ENCODE assay signal across 26 mouse cellular contexts in the genomic region with DNA sequence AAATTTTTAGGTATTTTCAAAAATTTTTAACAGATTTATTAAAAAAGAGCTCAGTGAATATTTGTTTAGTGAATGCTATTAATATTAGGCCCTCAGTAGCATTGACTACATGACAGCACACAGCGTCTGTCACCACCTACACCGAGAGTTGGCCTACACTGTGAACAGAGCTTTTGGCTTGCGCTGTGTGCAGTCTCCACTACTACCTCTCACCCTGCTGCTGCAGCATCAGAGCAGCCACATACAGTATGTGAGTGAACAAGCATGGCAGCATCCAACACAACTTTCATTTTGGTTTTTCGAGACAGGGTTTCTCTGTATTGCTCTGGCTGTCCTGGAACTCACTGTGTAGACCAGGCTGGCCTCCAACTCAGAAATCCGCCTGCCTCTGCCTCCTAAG.
"Had no signal": no experiment of that assay in that cellular context is flagged by ENCODE, and none has a peak within 500 bp of the region (broad histone marks: within the 10 kb centered on the region; RNA-seq: fewer than 3 reads in every experiment).

No protein-coding gene starts in this region.

- ATAC-seq: hindbrain, postnatal 0 days; intestine, embryonic 16.5 days; liver, postnatal 0 days had no signal

- H3K4me3 ChIP-seq: gastrocnemius, adult 2 months; heart, embryonic 13.5 days; heart, embryonic 15.5 days; hindbrain, embryonic 13.5 days; hindbrain, embryonic 15.5 days; kidney, embryonic 15.5 days; left cerebral cortex, adult 2 months; limb, embryonic 10.5 days; limb, embryonic 12.5 days; liver, embryonic 13.5 days; liver, embryonic 15.5 days had no signal

- H3K27ac ChIP-seq: gastrocnemius, adult 2 months; heart, embryonic 13.5 days; heart, embryonic 15.5 days; hindbrain, embryonic 13.5 days; hindbrain, embryonic 15.5 days; hindbrain, postnatal 0 days; kidney, embryonic 15.5 days; kidney, postnatal 0 days; left cerebral cortex, adult 2 months; limb, embryonic 10.5 days; limb, embryonic 12.5 days; liver, embryonic 13.5 days; liver, embryonic 15.5 days had no signal

- DNase-seq: gastrocnemius, adult 2 months; gastrocnemius, postnatal 10 days; gastrocnemius, postnatal 25 days; heart, adult 18-20 months; heart, postnatal 14 days; heart, postnatal 36 days; kidney, adult 11 months; kidney, adult 2 months; kidney, adult 9 months; kidney, postnatal 14 days; kidney, postnatal 4 days; liver; liver, embryonic 13.5 days; liver, postnatal 0 days had no signal
